Mouse (Mus musculus) neural tube, embryonic 14.5 days (tissue): Measurements from ENCODE around the gene Cyp1b1. TPM values are rescaled to one million over a fixed set of nuclear protein-coding genes. Genes with fewer than 3 reads are reported as not detected.

ENCODE experiments used
- ATAC-seq: fragments of 200-750 bp; cut with Nextera tagmentation; 2 replicates; pipeline ENCODE4 v1.8.0; 2017; ENCODE audit warnings: low read depth, mild to moderate bottlenecking, moderate TSS enrichment, moderate library complexity
- H3K27ac ChIP-seq: fragments of 300-500 bp; sonication (generic); 2 replicates; pipeline ENCODE4 v1.5.1; 2014; ENCODE audit warnings: low read depth, mild to moderate bottlenecking, control low read depth, low read length, moderate library complexity, mixed read lengths
- H3K27me3 ChIP-seq: fragments of 300-500 bp; sonication (generic); 2 replicates; pipeline ENCODE4 v1.6.1; 2014; ENCODE audit warnings: low read length; ENCODE audit not compliant: control insufficient read depth, insufficient read depth
- H3K36me3 ChIP-seq: fragments of 300-500 bp; sonication (generic); 2 replicates; pipeline ENCODE4 v1.6.1; 2014; ENCODE audit warnings: low read length, mixed read lengths; ENCODE audit not compliant: control insufficient read depth, insufficient read depth
- H3K4me1 ChIP-seq: fragments of 300-500 bp; sonication (generic); 2 replicates; pipeline ENCODE4 v1.6.1; 2014; ENCODE audit warnings: low read length; ENCODE audit not compliant: control insufficient read depth, insufficient read depth
- H3K4me2 ChIP-seq: fragments of 300-500 bp; sonication (generic); 2 replicates; pipeline ENCODE4 v1.6.1; 2014; ENCODE audit warnings: mild to moderate bottlenecking, low read depth, low read length, control low read depth
- H3K4me3 ChIP-seq: fragments of 300-500 bp; sonication (generic); 2 replicates; pipeline ENCODE4 v1.5.1; 2014; ENCODE audit warnings: low read depth, low read length, control low read depth, mixed read lengths
- H3K9ac ChIP-seq: fragments of 300-500 bp; sonication (generic); replicated peaks from 2 replicates; pipeline ENCODE4 v1.6.1; 2014; ENCODE audit warnings: low read depth, mild to moderate bottlenecking, control low read depth, low read length, mixed read lengths
- H3K9me3 ChIP-seq: fragments of 300-500 bp; sonication (generic); 2 replicates; pipeline ENCODE4 v1.6.1; 2016; ENCODE audit warnings: low read length; ENCODE audit not compliant: control insufficient read depth
- WGBS: fragments of 180-500 bp; shearing (Covaris S2); extraction: QIAGEN DNeasy Blood & Tissue Kit; methylation state at CpG from one replicate; pipeline ENCODE4 v1.1.7; 2014; 5-methylcytosine and 5-hydroxymethylcytosine counted together
- polyA plus RNA-seq: library from polyadenylated mRNA; unstranded; fragments of >200 nt; fragmentation: Nextera tagmentation; extraction: Ambion mirVana; gene quantifications from 2 replicates; pipeline ENCODE4 v1.2.1, GENCODE M21; 2014

The Cyp1b1 gene
- polyA plus RNA-seq = 0.95 and 6.4 TPM in 2 replicates

DNA sequence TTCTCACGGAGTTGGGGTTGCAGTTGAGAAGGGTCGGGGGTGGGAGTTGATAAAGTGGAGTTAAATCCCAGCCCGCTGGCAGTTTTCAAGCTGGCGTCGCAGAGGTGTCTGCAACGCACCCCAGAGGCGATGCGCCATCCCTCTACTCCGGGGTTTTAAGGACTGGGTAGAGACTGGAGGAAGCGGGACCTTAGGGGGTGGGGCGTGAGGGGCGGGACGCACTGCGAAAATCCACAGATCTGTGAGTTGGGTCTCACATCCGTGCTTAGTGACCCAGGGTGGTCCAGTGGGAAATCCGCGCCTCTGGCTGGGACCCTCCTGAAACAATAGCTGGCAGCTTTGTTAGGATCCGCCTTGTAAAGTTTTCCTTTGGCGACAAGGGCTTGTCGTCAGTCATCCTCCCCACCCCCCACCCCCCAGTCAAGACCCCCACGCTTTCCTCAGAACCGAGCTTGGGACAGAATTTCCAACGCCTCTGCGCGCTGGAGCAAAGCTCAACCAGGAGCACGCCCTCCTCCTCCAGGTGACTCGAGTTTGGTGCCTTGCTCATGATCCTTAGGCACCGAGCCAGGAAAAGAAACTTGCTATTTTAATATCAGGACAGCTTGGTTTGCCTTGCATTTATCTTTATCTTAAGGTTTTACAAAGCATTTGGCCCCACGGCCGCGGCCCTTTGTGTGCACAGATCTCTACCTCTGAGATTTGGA, at the start of gene Cyp1b1:
Gene Cyp1b1, minus strand, starts transcription at position 131 of the 707 bp plus-strand sequence.
- ATAC-seq = peak; percentile 42; the same call in 1 of the 2 replicates
- Histone ChIP-seq H3K9ac (peak within 1 kb of the TSS; percentile 39), H3K4me3 (peak within 1 kb of the TSS; percentile 34), H3K27ac (no peak within 1 kb of the TSS), H3K4me2 (peak within 1 kb of the TSS; percentile 99), H3K36me3 (no peaks in the 10 kb centered on the region), H3K27me3 (peaks cover 33% of the 10 kb centered on the region), H3K4me1 (peaks cover 15% of the 10 kb centered on the region), H3K9me3 (no peaks in the 10 kb centered on the region)
- WGBS = under 1% methylated on average over 31 of the region's 31 CpGs

- WGBS = 82% methylated on average over 1 of the region's 1 CpGs
- Histone ChIP-seq H3K4me1 (no peaks in the 10 kb centered on the region), H3K4me2 (no peak overlapping the region), H3K9ac (no peak overlapping the region), H3K27me3 (no peaks in the 10 kb centered on the region), H3K4me3 (no peak overlapping the region), H3K9me3 (no peaks in the 10 kb centered on the region), H3K36me3 (no peaks in the 10 kb centered on the region), H3K27ac (no peak overlapping the region)
- no peak for ATAC-seq
Measured at GRCm38 (mm10) chr17:79761841-79762240, 47.0 kb upstream of the Cyp1b1 start.

DNA sequence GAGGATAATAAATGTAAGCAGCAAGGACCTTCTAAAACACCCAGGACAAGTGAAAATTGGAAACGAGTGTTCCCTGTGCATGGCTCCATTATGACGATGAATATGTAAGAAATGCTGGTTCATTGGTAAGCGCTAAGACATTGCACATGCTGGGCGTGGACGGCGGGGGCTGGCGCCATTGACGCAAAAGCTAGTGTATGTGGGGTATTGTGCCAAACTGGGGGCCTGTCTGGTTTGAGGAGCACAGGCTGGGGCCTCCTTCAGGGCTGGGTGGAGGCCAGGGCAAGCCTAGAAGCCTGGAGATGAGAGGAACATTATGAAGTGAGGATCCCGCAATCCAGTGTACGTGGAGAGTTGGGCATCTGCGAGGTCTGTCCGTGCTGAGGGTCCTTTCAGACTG, 39.0 kb upstream of the Cyp1b1 start:
- Histone ChIP-seq H3K4me2 (no peak overlapping the region), H3K4me3 (no peak overlapping the region), H3K9ac (no peak overlapping the region), H3K9me3 (no peaks in the 10 kb centered on the region), H3K4me1 (0 out of 2 replicates have a peak, but pooled peaks cover 3% of the 10 kb centered on the region), H3K36me3 (no peaks in the 10 kb centered on the region), H3K27me3 (no peaks in the 10 kb centered on the region), H3K27ac (no peak overlapping the region)
- WGBS = 93% methylated on average over 12 of the region's 12 CpGs
- ATAC-seq = no peak

GRCm38 (mm10) chr17:79752836-79753235, 38.0 kb upstream of the Cyp1b1 start:
- Histone ChIP-seq H3K4me2 (no peak overlapping the region), H3K27me3 (no peaks in the 10 kb centered on the region), H3K4me3 (no peak overlapping the region), H3K4me1 (0 out of 2 replicates have a peak, but pooled peaks cover 3% of the 10 kb centered on the region), H3K9me3 (no peaks in the 10 kb centered on the region; the same call in 1 of the 2 replicates), H3K9ac (no peak overlapping the region), H3K27ac (no peak overlapping the region), H3K36me3 (no peaks in the 10 kb centered on the region)
- no peak for ATAC-seq

GRCm38 (mm10) chr17:79751661-79752191, 36.9 kb upstream of the Cyp1b1 start:
- no peak for ATAC-seq
- 90% methylated on average over 6 of the region's 6 CpGs for WGBS

GRCm38 (mm10) chr17:79749647-79750046, 34.8 kb upstream of the Cyp1b1 start:
- Histone ChIP-seq H3K9ac (no peak overlapping the region), H3K36me3 (no peaks in the 10 kb centered on the region), H3K4me3 (no peak overlapping the region), H3K27me3 (no peaks in the 10 kb centered on the region), H3K4me1 (0 out of 2 replicates have a peak, but pooled peaks cover 3% of the 10 kb centered on the region), H3K9me3 (no peaks in the 10 kb centered on the region; the same call in 1 of the 2 replicates), H3K4me2 (no peak overlapping the region), H3K27ac (no peak overlapping the region; the same call in 1 of the 2 replicates)
- WGBS = 22% methylated on average over 1 of the region's 1 CpGs
- peak; percentile 90 for ATAC-seq

More at GRCm38 (mm10) chr17:79751661-79752191, 36.9 kb upstream of the Cyp1b1 start:
- no peak overlapping the region for H3K9ac ChIP-seq
- no peak overlapping the region for H3K4me2 ChIP-seq
- H3K9me3 ChIP-seq = no peaks in the 10 kb centered on the region; the same call in 1 of the 2 replicates
- 0 out of 2 replicates have a peak, but pooled peaks cover 3% of the 10 kb centered on the region for H3K4me1 ChIP-seq
- H3K4me3 ChIP-seq = no peak overlapping the region
- no peak overlapping the region for H3K27ac ChIP-seq
- no peaks in the 10 kb centered on the region for H3K36me3 ChIP-seq
- H3K27me3 ChIP-seq = no peaks in the 10 kb centered on the region

GRCm38 (mm10) chr17:79746954-79747353, 32.1 kb upstream of the Cyp1b1 start:
- ATAC-seq = no peak
- H3K27ac ChIP-seq = no peak overlapping the region
- H3K4me1 ChIP-seq = 0 out of 2 replicates have a peak, but pooled peaks cover 3% of the 10 kb centered on the region
- H3K4me3 ChIP-seq = no peak overlapping the region
- no peaks in the 10 kb centered on the region for H3K36me3 ChIP-seq
- no peak overlapping the region for H3K4me2 ChIP-seq
- no peaks in the 10 kb centered on the region for H3K27me3 ChIP-seq
- H3K9ac ChIP-seq = no peak overlapping the region
- WGBS = 70% methylated on average over 11 of the region's 11 CpGs
- no peaks in the 10 kb centered on the region; the same call in 1 of the 2 replicates for H3K9me3 ChIP-seq

DNA sequence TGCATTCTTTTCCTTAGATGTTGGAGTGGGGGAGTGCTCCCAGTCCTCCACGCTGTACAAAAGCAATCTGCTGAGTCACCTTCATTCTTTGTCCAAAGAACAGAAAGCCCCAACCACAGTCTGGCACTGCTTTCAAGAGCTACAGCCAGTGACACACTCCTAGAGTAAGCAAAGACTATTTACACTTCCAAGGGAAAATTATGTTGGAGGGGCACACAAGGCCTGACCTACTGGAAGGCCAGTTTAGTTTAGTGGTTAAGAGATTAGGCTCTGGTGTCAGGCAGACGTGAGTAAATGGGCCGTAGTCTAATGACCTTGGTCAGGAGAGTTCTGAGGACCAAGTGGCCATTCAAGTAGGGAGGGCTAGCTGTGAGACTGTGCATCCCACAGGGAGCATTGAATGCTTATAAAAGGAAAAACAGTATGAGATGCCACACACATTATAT, 31.3 kb upstream of the Cyp1b1 start:
- 0 out of 2 replicates have a peak, but pooled peaks cover 3% of the 10 kb centered on the region for H3K4me1 ChIP-seq
- H3K4me2 ChIP-seq = no peak overlapping the region
- WGBS = 6% methylated on average over 3 of the region's 3 CpGs
- ATAC-seq = no peak
- H3K36me3 ChIP-seq = no peaks in the 10 kb centered on the region
- H3K27ac ChIP-seq = no peak overlapping the region
- no peak overlapping the region for H3K4me3 ChIP-seq
- H3K9me3 ChIP-seq = no peaks in the 10 kb centered on the region; the same call in 1 of the 2 replicates
- no peak overlapping the region for H3K9ac ChIP-seq
- no peaks in the 10 kb centered on the region for H3K27me3 ChIP-seq
